Mouse (Mus musculus) liver, adult 2 months (tissue): Measurements from ENCODE around the gene Fntb.

Source experiments
- CTCF ChIP-seq: fragments of 200-500 bp; IDR thresholded peaks from 2 replicates; pipeline ENCODE4 v1.5.1; 2011; ENCODE audit warnings: low read depth, low read length, control low read depth
- POLR2A ChIP-seq: fragments of 200-500 bp; IDR thresholded peaks from 2 replicates; pipeline ENCODE4 v1.6.1; 2011; ENCODE audit warnings: low read length, control low read depth; ENCODE audit not compliant: insufficient read depth; ENCODE audit errors: extremely low read depth

- TF ChIP-seq CTCF (no peak), POLR2A (no peak)
Measured at GRCm38 (mm10) chr12:76948185-76948584, 182.8 kb downstream of the Fntb start.
